Mouse (Mus musculus) spleen, adult 12 weeks (tissue): ENCODE results near the gene Ovch2.
"Not testable (repeated sequence)": the region's sequence is repeated elsewhere in the genome, so short reads cannot be mapped to it uniquely, and the experiment has no call there.

Experiments used
- DNase-seq: peaks from one replicate; pipeline ENCODE4 v3.0.0; 2022; ENCODE audit warnings: low spot score

Ovch2 gene

DNA sequence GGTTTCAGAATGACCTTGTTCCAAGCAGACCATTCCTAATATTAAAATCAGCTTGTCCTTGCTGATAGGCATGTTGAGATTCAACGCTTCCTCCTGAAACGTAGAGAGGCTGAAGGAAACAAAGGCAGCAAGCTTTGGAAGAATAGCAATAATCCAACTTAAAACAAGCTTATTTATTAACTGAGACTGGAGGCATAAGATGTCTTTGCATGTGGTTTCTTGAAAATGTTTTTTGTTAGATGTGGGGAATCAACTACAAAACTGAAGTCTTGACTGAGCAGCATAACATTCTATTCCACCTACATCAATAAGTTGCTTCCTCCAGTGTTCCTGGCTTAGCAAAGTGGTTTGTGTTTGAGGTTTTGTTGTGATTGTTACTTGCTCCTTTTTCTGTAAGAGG is at the start of gene Ovch2:
Gene Ovch2 (minus strand): TSS at position 101 of the 400 bp plus-strand sequence.
- no peak for DNase-seq

DNA sequence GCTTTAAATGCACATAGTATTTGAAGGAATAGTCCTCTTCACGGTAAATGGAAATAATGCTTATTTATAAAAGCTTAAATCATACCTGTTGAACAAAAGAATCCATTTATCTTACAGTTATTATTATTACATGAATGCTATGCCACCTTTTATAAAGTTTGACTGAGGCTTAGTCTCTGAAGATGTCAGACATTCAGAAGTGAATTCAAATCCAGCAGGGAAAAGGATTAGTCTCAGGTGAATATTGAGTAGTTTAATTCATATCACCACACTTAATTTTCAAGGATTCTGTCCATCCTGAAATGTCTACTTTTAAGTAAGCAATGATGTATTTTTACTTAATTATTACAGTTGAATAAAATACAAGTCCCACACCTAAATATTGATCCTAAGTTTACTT is 46.4 kb upstream of the Ovch2 start, which contains the start of gene Olfr470:
Gene Olfr470 (minus strand): TSS at position 101 of the 400 bp plus-strand sequence.
- DNase-seq, result not testable (repeated sequence)

DNA sequence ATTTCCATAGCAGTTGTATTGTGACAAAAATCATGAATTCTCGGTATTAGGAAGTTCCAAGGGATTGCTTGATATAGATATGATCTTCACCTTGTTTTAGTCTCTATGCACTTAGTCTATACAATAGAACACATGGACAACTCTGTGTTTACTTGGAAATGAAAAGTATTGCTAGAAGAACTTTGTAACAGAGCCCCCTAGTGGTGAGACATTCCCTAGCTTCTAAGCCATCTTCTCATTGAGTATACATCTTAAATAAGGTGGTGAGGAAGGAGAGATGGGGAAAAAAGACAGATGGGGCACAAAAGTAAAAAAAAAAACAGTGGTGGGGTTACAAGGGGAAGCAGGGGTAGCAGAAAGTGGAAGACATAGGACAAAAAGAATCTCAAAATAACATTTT is 40.7 kb upstream of the Ovch2 start:
- DNase-seq, result no peak

DNA sequence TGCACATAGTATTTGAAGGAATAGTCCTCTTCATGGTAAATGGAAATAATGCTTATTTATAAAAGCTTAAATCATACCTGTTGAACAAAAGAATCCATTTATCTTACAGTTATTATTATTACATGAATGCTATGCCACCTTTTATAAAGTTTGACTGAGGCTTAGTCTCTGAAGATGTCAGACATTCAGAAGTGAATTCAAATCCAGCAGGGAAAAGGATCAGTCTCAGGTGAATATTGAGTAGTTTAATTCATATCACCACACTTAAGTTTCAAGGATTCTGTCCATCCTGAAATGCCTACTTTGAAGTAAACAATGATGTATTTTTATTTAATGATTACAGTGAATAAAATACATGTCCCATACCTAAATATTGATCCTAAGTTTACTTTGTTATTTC is 24.4 kb upstream of the Ovch2 start, which contains the start of gene Olfr469:
Gene Olfr469 (minus strand): TSS at position 101 of the 400 bp plus-strand sequence.
- not testable (repeated sequence) for DNase-seq

- DNase-seq, result not testable (repeated sequence)
These were observed 22.9 kb upstream of the Ovch2 start for GRCm38 (mm10) chr7:107823867-107824266.

DNA sequence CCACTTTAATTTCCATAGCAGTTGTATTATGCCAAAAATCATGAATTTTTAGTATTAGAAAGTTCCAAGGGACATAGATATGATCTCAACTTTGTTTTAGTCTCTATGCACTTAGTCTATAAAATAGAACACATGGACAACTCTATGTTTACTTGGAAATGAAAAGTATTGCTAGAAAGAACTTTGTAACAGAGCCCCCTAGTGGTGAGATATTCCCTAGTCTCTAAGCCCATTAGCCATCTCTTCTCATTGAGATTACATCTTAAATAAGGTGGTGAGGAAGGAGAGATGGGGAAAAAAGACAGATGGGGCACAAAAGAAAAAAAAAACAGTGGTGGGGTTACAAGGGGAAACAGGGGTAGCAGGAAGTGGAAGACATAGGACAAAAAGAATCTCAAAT is 18.4 kb upstream of the Ovch2 start:
- DNase-seq, result no peak

DNA sequence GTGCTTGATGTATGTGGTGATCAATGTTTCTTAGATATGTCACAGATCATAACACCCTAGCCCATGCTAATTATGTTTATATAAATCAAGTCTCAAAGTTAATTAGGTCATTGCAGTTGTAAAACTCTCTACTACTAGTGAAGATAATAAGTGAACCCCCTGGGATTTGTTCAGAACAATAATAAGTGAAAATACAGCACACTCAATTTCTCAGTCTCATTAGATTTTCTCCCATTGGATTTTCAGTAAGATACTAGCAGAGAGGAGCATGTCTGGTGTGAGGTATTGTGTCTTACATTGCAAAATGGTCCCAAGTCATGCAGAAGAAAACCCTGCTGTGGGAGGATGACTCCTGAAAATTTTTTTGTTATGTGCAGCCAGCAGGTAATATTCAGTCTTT is 11.0 kb upstream of the Ovch2 start, which contains the start of gene Olfr467:
Gene Olfr467 (plus strand): TSS at position 301 of the 400 bp plus-strand sequence.
- no peak for DNase-seq

DNA sequence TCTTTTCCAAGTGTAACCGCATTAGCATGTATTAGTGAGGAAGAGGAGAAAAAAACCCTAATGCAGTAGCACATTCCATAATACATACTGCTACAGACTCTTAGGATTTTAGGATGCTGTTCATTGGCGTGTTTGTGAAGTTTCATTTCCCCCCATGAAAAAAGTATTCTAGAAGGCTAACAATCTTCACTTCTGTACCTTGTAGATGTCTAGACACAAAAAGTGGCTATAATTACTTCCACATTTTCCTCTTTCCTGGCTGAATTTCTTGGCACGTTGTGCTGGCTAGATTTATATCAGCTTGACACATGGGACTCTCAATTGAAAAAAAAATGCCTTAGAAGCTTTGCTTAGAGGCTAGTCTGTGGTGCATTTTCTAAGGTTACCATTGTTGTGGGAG is 1.1 kb upstream of the Ovch2 start:
- no peak for DNase-seq

- DNase-seq, result no peak
These were observed 4.5 kb downstream of the Ovch2 start for GRCm38 (mm10) chr7:107796500-107796899.

GRCm38 (mm10) chr7:107787977-107788620 is 12.9 kb downstream of the Ovch2 start:
- DNase-seq, result no peak

GRCm38 (mm10) chr7:107779611-107780010 is 21.4 kb downstream of the Ovch2 start:
- DNase-seq, result no peak

GRCm38 (mm10) chr7:107778216-107778615 is 22.8 kb downstream of the Ovch2 start:
- DNase-seq, result no peak

DNA sequence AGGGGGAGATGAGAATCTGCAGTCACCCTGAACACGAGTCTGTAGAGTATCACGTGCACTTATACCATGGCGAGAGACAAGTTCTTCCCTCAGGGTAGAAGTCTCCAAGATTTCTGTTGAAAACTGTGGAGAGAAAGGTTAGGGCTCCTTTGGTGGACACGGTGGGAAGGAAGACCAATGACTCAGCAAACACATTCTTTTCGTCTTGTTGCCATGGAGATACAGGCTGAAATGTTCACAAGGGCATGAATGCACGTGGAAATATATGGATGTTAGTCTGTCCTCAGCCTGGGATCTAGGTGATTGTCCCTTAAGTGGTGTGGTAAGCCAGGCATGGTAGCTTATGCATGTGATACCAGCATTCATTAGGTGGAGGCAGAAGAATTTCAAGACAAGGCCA is 30.2 kb downstream of the Ovch2 start:
- DNase-seq, result no peak

- no peak for DNase-seq
These were observed 43.5 kb downstream of the Ovch2 start, which contains the start of gene Cyb5r2 for GRCm38 (mm10) chr7:107757308-107758151. Gene Cyb5r2, minus strand, starts transcription at chr7:107758032.

DNA sequence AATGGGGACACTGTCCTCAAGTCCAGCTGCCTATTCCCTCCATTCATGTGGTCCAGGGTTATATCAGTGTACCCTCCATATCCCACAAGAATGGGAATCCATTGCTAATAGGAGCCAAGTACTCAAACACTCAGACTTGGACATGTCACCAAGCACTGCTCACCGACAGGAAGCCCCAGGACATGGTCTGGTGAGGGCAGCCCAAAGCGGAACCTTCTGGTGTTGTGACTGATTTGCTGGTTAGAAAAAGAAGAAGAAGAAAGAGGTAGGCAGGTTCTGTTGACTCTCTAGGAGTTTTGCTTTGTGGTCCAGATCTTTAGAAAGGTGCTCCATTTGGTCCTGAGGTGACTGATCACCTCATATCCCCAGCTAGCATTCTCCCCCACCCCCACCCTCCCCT is 44.3 kb downstream of the Ovch2 start:
- no peak for DNase-seq

DNA sequence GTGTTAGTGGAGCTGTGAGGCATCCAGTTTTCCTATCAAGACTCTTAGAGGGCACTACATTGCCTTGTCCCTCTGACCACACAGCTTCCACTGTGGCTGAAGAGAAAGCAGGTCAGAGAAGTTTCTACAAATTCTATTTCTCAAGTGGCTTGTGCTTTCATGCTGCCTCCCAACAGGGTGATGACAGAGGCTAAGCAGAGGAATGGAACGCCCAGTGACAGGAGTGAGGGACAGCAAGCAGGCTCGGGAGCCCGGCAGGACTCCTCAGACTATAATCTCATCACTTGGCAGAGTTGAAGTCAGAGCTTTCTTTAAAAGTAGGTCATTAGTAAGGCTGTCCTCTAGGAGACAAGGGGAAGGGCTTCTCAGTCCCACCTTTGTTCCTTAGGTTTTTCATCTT is 45.1 kb downstream of the Ovch2 start:
- no peak for DNase-seq

DNA sequence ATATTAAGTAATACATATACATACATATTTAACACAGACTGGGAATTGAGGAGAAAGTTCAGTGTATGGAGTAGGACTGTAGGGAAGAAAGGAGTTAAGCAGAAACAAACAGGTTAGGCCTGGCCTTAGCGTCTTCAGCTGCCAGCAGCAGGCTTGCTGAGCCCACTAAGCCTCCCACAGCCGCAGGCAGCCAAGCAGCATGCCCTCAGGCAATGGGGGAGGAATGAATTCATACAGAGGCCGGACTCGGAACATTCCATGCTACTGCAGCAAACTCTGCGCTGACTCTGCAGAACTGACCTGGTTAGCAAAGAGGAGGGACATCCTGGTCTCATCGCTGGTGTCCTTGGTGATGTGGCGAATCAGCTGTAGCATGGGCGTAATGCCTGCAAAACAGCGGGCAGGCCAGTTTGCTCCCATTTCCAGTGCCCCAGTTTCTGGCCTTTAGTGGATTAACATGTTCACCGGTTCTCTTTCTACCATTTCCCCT is 48.9 kb downstream of the Ovch2 start:
- DNase-seq, result no peak

DNA sequence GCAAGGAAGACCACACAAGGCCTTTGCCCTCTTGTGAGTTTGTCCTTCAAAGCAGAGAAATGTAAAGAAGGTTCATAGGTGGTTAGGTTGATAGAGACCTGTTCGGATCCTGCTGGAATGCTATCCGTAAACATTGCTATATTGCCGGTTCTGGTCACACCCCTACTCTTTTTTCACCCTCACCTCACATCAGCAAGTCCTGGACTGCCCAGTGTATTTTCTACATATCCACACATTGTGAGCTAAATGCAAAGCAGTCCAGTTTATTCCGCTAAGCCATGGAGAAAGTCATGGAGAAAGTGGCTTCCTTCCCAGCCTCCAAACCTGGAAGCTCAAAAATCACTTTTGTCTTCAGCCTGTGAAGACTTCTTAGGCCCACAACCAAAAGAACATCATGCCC is 51.3 kb downstream of the Ovch2 start:
- DNase-seq, result no peak

DNA sequence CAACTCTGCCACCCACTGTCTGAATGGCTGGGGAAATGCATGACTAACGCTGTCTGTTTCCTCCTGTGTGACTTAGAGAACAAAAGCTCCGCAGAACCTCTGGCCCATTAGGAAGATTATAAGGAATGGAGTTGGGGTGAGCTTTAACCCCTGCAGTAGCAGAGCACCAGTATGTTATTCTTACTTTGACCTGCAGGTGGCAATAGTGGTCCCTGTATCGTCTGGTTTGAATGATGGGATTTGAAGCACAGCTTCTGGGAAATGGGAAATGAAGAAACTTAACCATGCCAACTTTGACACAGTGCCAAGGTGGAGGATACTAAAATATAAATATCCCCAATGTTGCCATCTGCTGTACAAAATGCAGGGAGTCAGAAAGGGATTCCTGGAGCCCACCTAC is 51.7 kb downstream of the Ovch2 start:
- no peak for DNase-seq

GRCm38 (mm10) chr7:107747954-107748353 is 53.1 kb downstream of the Ovch2 start:
- DNase-seq, result no peak

- DNase-seq, result no peak
These were observed 53.5 kb downstream of the Ovch2 start for GRCm38 (mm10) chr7:107747476-107747875.

DNA sequence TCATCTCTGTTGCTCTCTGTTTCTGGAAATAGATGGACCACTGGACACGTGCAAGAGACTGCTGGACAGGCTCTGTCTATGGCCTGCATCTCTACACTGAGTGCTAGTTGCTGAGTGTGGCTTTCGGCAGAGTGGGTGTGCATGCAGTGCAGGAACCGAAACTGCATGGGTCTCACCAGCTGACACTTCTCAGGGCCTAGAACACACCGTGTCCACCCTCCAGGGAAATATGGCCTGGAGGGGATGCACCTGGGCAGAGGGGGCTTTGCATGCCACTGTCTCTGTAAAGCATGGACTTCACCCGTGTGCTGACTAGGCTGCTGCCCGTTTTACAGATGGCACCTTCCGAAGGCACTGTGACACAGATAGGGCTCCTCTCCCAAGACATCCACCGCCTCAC is 55.0 kb downstream of the Ovch2 start:
- DNase-seq, result no peak

DNA sequence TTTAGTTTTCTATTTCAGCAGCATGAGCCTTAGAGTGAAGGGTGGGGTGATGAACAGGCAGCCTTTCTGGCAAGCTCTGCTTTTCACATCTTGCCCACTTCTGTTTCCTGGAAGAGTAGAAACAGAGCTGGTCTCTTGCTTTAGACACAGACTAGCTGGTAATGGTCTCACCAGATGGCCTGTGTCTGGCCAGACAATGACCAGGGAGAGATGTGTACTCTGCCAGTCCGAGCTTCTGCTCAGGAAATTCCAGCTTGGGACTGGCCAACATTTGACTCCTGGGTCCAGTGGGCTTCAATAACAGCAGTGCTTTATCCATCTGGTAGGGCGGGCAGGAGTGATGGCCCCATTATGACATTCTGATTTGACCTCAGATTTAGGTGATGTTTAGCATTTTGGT is 55.9 kb downstream of the Ovch2 start:
- DNase-seq, result no peak
